Mouse (Mus musculus) thymus, postnatal 25 days (tissue): ENCODE results near the gene Krt12.

Experiments
- DNase-seq: peaks from one replicate; pipeline ENCODE4 v3.0.0; 2022

The Krt12 gene

GRCm38 (mm10) chr11:99396661-99397060 is 25.4 kb downstream of the Krt12 start:
- DNase-seq: no peak

- no peak for DNase-seq
Observed at GRCm38 (mm10) chr11:99396034-99396433, 26.0 kb downstream of the Krt12 start.

GRCm38 (mm10) chr11:99392492-99392891 is 29.6 kb downstream of the Krt12 start:
- DNase-seq: no peak

GRCm38 (mm10) chr11:99391375-99391774 is 30.7 kb downstream of the Krt12 start:
- no peak for DNase-seq

- no peak for DNase-seq
Observed at GRCm38 (mm10) chr11:99390866-99391265, 31.2 kb downstream of the Krt12 start.

DNA sequence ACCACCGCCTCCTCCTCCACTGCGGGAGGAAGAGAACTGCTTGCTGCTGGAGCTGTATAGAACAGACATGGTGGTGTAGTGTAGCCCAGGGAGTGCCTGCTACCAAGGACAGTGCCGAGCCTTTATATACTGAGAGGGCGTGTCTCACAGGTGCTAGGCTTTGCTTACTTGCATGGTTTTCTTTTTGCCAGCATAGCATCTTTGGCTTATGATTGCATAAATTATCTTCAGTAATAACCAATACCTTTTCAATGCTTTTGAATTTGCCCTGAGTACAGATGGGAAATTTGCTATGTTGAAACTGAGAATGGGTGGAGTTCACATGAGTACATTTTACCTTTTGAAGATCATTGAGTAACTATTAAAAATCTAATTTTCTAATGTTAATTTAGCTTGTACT is 32.8 kb downstream of the Krt12 start, which contains the start of gene Krt10:
Gene Krt10 (minus strand): TSS at position 101 of the 400 bp plus-strand sequence.
- no peak for DNase-seq

DNA sequence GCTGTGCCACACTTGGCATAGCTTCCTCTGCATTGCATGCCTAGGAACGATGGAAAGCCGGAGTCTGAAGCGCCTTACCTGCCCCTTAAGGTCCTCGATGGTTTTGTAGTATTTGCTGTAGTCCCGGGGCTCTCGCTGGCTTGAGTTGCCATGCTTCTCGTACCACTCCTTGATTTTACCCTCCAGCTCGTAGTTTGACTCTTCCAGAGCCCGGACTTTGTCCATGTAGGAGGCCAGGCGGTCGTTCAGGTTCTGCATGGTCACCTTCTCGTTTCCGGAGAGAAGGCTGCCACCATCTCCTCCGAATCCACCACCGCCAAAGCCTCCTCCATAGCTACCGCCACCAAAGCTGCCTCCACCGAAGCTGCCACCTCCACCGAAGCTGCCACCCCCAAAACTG is 33.4 kb downstream of the Krt12 start:
- DNase-seq: no peak

DNA sequence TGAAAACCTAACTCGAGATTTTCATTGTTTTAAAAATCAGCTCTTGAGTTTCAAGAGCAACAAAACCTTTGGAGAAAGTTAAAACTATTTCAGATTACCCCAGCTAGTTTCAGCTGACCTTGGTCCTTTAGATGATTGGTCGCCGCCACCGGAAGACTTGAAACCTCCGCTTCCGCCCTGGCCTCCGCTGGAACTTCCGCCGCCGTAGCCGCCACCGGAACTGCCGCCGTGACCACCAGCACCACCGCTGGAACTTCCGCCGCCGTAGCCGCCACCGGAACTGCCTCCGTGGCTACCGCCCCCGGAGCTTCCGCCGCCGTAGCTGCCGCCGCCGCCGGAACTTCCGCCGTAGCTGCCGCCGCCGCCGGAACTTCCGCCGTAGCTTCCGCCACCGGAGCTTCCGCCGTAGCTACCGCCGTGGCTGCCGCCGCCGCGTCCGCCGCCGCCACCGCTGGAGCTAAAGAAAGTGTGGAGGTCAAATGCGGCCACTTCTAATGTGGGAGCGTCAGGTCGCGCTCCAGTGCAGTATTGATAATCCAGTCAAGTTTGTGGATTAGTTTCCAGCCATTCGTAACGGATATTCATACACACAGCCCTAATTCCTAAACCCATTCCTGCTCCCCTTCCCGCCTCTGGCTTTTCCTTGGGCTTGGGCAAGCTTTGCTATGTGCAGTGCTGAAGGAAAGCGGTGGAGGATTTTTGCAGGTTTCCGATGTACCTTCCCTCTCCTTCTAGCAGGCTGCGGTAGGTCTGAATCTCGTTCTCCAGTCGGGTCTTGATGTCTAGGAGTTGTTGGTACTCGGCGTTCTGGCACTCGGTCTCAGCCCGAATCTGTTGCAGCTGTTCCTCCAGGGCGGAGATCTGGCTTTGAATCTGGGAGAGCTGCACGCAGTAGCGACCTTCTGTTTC is 36.0 kb downstream of the Krt12 start:
- DNase-seq: peak; percentile 70

- peak; percentile 63 for DNase-seq
Observed at GRCm38 (mm10) chr11:99379568-99379967, 42.5 kb downstream of the Krt12 start.

- DNase-seq: no peak
Observed at GRCm38 (mm10) chr11:99374803-99375202, 47.3 kb downstream of the Krt12 start, which contains the start of gene Krt28. Gene Krt28 (minus strand): TSS chr11:99374903.

GRCm38 (mm10) chr11:99369853-99370451 is 52.1 kb downstream of the Krt12 start:
- peak; percentile 5 for DNase-seq

- peak; percentile 3 for DNase-seq
Observed at GRCm38 (mm10) chr11:99369229-99369628, 52.8 kb downstream of the Krt12 start.

GRCm38 (mm10) chr11:99366791-99367190 is 55.3 kb downstream of the Krt12 start:
- peak; percentile 11 for DNase-seq
